Mouse (Mus musculus) urinary bladder, adult 18-20 months (tissue): ENCODE data around the gene Rcor2.

Source experiments
- DNase-seq, 2 experiments: peaks; one replicate each; pipeline ENCODE4 v3.0.0; 2022; ENCODE audit warnings: low spot score in 2 of 2, mixed read lengths in 2 of 2

The Rcor2 gene

GRCm38 (mm10) chr19:7316822-7317221 is 49.7 kb downstream of the Rcor2 start:
- DNase-seq = no peak

- DNase-seq = no peak
These were observed 50.6 kb downstream of the Rcor2 start for GRCm38 (mm10) chr19:7317716-7318115.

- no peak for DNase-seq
These were observed 53.1 kb downstream of the Rcor2 start for GRCm38 (mm10) chr19:7320181-7320580.

DNA sequence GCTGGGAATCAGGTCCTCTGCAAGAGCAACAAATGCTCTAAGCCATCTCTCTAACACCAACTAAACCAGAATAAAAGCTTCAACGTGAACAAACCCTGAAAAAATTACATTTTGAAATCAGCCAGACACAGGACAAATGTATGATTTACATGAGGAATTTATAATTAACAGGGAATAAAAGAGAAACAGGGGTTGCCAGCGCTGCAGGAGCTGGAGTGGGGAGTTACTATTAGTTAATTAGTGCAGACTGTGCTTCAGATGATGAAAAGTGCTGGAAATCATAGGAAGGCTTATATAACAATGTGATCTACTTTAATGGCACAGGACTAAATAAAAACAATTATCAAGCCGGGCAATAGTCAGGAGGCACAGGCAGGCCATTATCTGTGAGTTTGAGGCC is 54.3 kb downstream of the Rcor2 start:
- DNase-seq = no peak
